Mouse (Mus musculus) bone marrow, adult 2 months (tissue): Measurements from ENCODE around the gene Etfb.

ENCODE experiments used
- CTCF ChIP-seq: fragments of 200-500 bp; IDR thresholded peaks from 2 replicates; pipeline ENCODE4 v1.5.1; 2011; ENCODE audit warnings: low read length, control low read depth; ENCODE audit not compliant: control insufficient read depth, insufficient read depth
- POLR2A ChIP-seq: fragments of 200-500 bp; IDR thresholded peaks from 2 replicates; pipeline ENCODE4 v1.6.1; 2011; ENCODE audit warnings: low read depth, mild to moderate bottlenecking, control low read depth, low read length, borderline replicate concordance; ENCODE audit not compliant: control insufficient read depth

DNA sequence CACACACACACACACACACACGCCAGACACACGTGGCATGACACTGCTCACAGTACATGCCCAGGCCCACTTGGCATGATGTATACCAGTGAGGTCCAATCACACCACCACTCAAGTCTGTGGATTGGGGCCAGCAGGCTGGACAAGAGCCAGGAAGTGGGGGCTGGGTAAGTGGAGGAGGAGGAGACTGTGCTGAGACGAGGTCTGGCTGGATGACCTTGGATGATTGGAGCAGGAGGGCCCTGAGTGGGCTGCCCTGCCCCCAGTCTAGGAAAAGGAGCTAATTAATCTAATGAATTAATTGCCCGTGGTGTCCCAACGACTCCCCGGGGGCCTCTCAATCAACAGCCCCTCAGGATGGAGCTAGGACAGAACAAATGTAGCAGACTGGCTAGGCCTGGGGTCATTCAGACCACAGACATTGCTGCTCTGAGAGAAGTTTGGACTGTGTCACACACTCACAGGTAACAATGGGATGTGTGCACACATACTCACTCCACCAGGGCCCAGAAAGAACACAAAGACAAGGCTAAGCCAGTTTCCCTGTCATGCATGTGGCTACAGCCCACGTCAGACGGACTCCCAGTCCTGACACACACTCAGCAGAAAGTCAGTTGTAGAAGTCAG lies 38.3 kb downstream of the Etfb start:
- TF ChIP-seq POLR2A (no peak), CTCF (no peak)
